Mouse (Mus musculus) hindbrain, embryonic 14.5 days (tissue): ENCODE measurements around the gene Olfr855. TPM values are rescaled to one million over a fixed set of nuclear protein-coding genes. Genes with fewer than 3 reads are reported as not detected.

Source experiments
- ATAC-seq: fragments of 200-750 bp; cut with Nextera tagmentation; 2 replicates; pipeline ENCODE4 v1.8.0; 2017; ENCODE audit warnings: moderate number of reproducible peaks, mild to moderate bottlenecking, moderate TSS enrichment, moderate library complexity; ENCODE audit not compliant: low FRiP score
- DNase-seq: peaks from one replicate; pipeline ENCODE4 v3.0.0-alpha.2; 2015; ENCODE audit warnings: low spot score
- H3K27ac ChIP-seq: fragments of 300-500 bp; sonication (generic); 2 replicates; pipeline ENCODE4 v1.5.1; 2014; ENCODE audit warnings: mild to moderate bottlenecking, moderate library complexity
- H3K27me3 ChIP-seq: fragments of 300-500 bp; sonication (generic); 2 replicates; pipeline ENCODE4 v1.6.1; 2014; ENCODE audit warnings: mild to moderate bottlenecking, low read length, mixed read lengths; ENCODE audit not compliant: control insufficient read depth, insufficient read depth
- H3K36me3 ChIP-seq: fragments of 300-500 bp; sonication (generic); replicated peaks from 2 replicates; pipeline ENCODE4 v1.6.1; 2014; ENCODE audit not compliant: control insufficient read depth, insufficient read depth
- H3K4me1 ChIP-seq: fragments of 300-500 bp; sonication (generic); replicated peaks from 2 replicates; pipeline ENCODE4 v1.6.1; 2014; ENCODE audit warnings: antibody characterized with exemption, low read length, mixed read lengths; ENCODE audit not compliant: control insufficient read depth, insufficient read depth
- H3K4me2 ChIP-seq: fragments of 300-500 bp; sonication (generic); replicated peaks from 2 replicates; pipeline ENCODE4 v1.6.1; 2014; ENCODE audit warnings: mild to moderate bottlenecking, moderate library complexity
- H3K4me3 ChIP-seq: fragments of 300-500 bp; sonication (generic); replicated peaks from 2 replicates; pipeline ENCODE4 v1.5.1; 2014; ENCODE audit warnings: mild to moderate bottlenecking, low read length
- H3K9ac ChIP-seq: fragments of 300-500 bp; sonication (generic); 2 replicates; pipeline ENCODE4 v1.6.1; 2014
- H3K9me3 ChIP-seq: fragments of 300-500 bp; sonication (generic); 2 replicates; pipeline ENCODE4 v1.6.1; 2016; ENCODE audit warnings: low read length; ENCODE audit not compliant: control insufficient read depth
- WGBS: fragments of 180-500 bp; shearing (Covaris S2); extraction: QIAGEN DNeasy Blood & Tissue Kit; methylation state at CpG from one replicate; pipeline ENCODE4 v1.1.7; 2014; 5-methylcytosine and 5-hydroxymethylcytosine counted together
- polyA plus RNA-seq: library from polyadenylated mRNA; unstranded; fragments of >200 nt; fragmentation: Nextera tagmentation; extraction: Ambion mirVana; gene quantifications from 2 replicates; pipeline ENCODE4 v1.2.1, GENCODE M21; 2014

Olfr855 gene
- polyA plus RNA-seq, result not detected in 2 replicates

DNA sequence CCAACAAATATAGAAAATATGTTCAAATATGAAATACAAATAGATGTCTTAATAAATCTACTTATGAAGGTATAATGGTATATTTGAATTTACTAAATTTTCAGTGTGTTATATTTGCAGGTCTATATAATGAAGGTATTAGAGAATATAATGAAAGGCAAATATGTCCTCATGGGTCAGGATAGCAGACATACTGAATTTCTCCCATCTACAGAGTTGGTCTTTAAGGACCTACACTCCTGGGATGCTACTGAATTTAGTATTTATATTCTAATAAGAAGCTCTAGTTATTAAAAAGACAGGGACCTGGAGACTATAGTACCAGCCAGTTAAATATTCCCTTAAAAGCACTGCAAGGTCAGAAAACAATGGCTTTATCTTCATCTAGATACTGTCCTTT is at the start of gene Olfr855:
Olfr855 (plus strand) TSS at position 301 of the 400 bp plus-strand sequence.
- no peak within 1 kb of the TSS for H3K9ac ChIP-seq
- no peaks in the 10 kb centered on the region for H3K27me3 ChIP-seq
- no peaks in the 10 kb centered on the region for H3K4me1 ChIP-seq
- H3K27ac ChIP-seq, result no peak within 1 kb of the TSS
- H3K9me3 ChIP-seq, result no peaks in the 10 kb centered on the region
- DNase-seq, result no peak
- no peak for ATAC-seq
- no peak within 1 kb of the TSS for H3K4me2 ChIP-seq
- no peaks in the 10 kb centered on the region for H3K36me3 ChIP-seq
- no peak within 1 kb of the TSS for H3K4me3 ChIP-seq

DNA sequence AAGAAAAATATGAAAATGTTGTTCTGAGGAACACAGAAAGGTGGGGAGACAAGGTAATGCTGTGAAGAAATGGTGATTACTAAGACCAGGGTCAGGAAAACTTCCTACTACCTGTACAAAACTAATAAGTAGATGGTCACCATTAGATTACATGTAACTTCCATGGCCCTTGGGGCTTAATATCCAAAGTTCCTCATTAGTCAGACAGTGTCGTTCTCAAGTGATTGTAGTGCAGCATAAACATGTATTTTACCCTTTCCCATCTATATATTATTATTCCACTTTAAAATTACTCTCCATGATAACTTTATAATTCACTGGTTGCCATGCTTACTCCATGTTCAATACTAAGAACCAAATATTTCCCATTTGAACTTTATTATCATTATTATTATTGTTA is 41.4 kb upstream of the Olfr855 start, which contains the start of gene Olfr853:
Olfr853 (minus strand) TSS at position 101 of the 400 bp plus-strand sequence.
- WGBS, result 83% methylated on average over 1 of the region's 1 CpGs
- Histone ChIP-seq H3K9ac (no peak within 1 kb of the TSS), H3K4me3 (no peak within 1 kb of the TSS), H3K4me1 (no peaks in the 10 kb centered on the region), H3K9me3 (peaks cover 27% of the 10 kb centered on the region), H3K27me3 (no peaks in the 10 kb centered on the region), H3K4me2 (no peak within 1 kb of the TSS), H3K27ac (no peak within 1 kb of the TSS), H3K36me3 (no peaks in the 10 kb centered on the region)
- no peak for DNase-seq
- ATAC-seq, result no peak

DNA sequence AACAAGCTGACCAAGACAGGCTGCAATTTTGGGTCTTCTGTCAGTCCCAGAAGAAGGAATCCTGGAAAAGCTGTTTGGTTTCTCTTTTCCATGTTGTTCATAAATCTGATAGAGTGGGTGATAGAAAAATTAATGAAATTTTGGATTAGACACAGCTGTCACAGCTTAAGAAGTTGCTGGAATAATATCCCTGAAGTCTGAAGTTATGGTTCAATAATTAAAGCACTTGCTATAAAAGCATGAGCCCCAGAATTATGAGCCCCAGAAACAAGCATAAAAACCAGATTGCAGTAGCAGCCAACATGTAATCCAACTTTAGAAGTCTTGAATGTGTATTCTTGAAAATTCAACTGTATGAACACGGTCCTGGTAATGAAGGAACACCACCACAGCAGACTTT is 15.1 kb upstream of the Olfr855 start, which contains the start of gene Olfr854:
Olfr854 (minus strand) TSS at position 101 of the 400 bp plus-strand sequence.
- ATAC-seq (no peak), DNase-seq (no peak)
- Histone ChIP-seq H3K4me2 (no peak within 1 kb of the TSS), H3K9me3 (peaks cover 14% of the 10 kb centered on the region; the same call in 1 of the 2 replicates), H3K9ac (no peak within 1 kb of the TSS), H3K4me3 (no peak within 1 kb of the TSS), H3K36me3 (no peaks in the 10 kb centered on the region), H3K27ac (no peak within 1 kb of the TSS), H3K27me3 (no peaks in the 10 kb centered on the region), H3K4me1 (no peaks in the 10 kb centered on the region)
- WGBS, result 82% methylated on average over 1 of the region's 1 CpGs

DNA sequence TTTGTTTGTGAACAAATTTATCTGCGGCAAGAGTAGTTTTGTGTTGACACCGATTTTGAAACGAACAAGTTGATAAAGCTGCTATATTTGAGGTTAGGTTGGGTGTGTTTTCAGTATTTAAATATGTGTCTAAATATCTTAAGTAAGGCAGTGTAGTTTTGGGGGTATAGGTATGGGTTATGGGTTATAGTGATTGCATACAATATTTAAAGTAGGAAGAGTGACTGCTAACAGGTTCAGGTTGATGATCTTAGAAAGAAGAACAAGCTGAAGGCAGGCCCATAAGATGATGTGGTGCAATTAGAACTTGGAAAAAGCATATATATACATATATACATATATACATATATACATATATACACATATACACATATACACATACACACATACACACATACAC is 38.9 kb downstream of the Olfr855 start:
- 97% methylated on average over 3 of the region's 3 CpGs for WGBS
- Histone ChIP-seq H3K9me3 (no peaks in the 10 kb centered on the region), H3K4me2 (peak overlapping the region; percentile 19; the same call in 1 of the 2 replicates), H3K9ac (no peak overlapping the region), H3K4me3 (no peak overlapping the region), H3K27ac (no peak overlapping the region), H3K4me1 (no peaks in the 10 kb centered on the region), H3K36me3 (peaks cover 12% of the 10 kb centered on the region), H3K27me3 (no peaks in the 10 kb centered on the region)
- no peak for ATAC-seq
- no peak for DNase-seq

DNA sequence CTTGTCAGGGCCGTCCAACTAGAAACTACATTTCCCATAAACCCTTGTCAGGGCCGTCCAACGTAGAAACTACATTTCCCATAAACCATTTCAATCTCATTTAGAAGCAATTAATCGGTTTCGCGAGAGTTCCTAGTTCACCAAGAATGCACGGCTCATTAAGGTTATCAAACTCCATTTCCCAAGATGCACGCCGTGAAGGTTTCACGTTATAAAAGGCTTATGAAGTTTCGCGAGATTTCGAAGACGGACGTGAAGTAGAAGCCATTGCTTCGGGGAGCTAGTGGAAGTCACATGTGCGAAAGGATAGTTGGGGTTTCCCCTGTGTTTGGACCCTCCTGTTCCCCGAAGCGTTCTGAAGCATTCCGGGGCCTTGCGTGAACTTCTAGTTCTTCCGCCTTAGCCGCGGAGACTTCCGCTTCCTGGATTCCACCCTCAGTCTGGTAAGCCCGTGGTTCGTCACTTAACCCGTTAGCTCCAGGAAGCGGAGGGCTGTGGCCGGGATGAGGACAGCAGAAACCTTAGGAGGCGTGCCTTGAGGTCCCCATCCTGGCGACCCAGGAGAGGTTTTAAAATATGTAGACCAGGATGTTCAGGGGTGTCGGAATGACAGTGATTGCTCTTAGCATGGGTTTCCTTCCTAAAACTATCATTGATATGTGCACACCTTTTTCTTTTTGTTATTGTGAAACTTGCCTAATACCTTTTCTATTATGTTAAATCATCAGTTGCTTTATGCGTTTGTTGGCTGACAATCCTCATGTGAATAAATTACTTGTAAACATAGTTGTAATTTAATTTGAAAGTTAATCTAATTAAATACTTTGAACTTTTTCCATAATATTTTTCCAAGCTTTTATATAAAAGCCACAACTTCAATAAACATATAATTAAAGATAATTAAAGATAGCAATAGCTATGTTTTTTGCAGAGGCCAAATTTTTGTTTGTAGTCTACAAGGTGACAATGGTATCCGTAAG is 39.7 kb downstream of the Olfr855 start, which contains the start of gene Zfp317:
Zfp317 (plus strand) TSS at position 260 of the 980 bp plus-strand sequence.
- Histone ChIP-seq H3K27ac (peak within 1 kb of the TSS; percentile 82), H3K9me3 (no peaks in the 10 kb centered on the region), H3K27me3 (no peaks in the 10 kb centered on the region), H3K36me3 (peaks cover 15% of the 10 kb centered on the region), H3K4me3 (peak within 1 kb of the TSS; percentile 50), H3K9ac (peak within 1 kb of the TSS; percentile 67), H3K4me1 (no peaks in the 10 kb centered on the region), H3K4me2 (peak within 1 kb of the TSS; percentile 48)
- ATAC-seq, result peak; percentile 99
- DNase-seq, result peak; percentile 98
- 2% methylated on average over 35 of the region's 35 CpGs for WGBS

DNA sequence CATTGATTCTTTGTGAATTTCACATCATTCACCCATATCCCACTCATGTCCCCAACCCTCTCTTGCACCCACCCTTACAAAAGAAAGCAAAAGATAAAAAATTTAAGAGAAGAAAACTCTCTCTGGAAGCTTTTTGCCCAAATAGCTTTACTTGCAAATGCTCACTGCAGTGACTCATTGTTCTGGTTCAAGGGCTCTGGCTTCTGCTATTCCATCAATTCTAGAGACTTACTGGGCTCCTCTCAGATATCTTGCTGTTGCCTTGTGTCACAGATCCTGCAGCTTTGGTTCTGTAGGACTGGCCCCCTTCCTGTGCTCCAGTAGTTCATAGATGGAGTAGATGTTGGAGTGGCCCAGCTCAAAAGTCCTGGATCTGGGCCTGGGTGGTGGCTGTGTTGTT is 47.2 kb downstream of the Olfr855 start:
- Histone ChIP-seq H3K4me2 (no peak overlapping the region), H3K27ac (no peak overlapping the region), H3K9me3 (no peaks in the 10 kb centered on the region), H3K36me3 (peaks cover 35% of the 10 kb centered on the region), H3K4me1 (no peaks in the 10 kb centered on the region), H3K4me3 (no peak overlapping the region), H3K9ac (no peak overlapping the region), H3K27me3 (no peaks in the 10 kb centered on the region)
- ATAC-seq (no peak), DNase-seq (no peak)

Other genes with a start within 250 kb of the Olfr855 start
- gene Olfr845, start 246.2 kb upstream of the Olfr855 start, polyA plus RNA-seq, result not detected in 2 replicates
- not detected in 2 replicates for gene Olfr846, start 218.6 kb upstream of the Olfr855 start, polyA plus RNA-seq
- gene Olfr847, start 203.9 kb upstream of the Olfr855 start, polyA plus RNA-seq, result not detected in 2 replicates
- not detected in 2 replicates for gene Olfr849, start 142.4 kb upstream of the Olfr855 start, polyA plus RNA-seq
- not detected in 2 replicates for gene Olfr850, start 104.4 kb upstream of the Olfr855 start, polyA plus RNA-seq
- gene Olfr851, start 89.3 kb upstream of the Olfr855 start, polyA plus RNA-seq, result not detected in 2 replicates
- not detected in 2 replicates for gene Olfr853, start 41.5 kb upstream of the Olfr855 start, polyA plus RNA-seq
- gene Olfr854, start 15.2 kb upstream of the Olfr855 start, polyA plus RNA-seq, result not detected in 2 replicates
- 34.3 and 34.8 TPM in 2 replicates for gene Zfp317, start 39.5 kb downstream of the Olfr855 start, polyA plus RNA-seq
- gene Olfr857, start 126.8 kb downstream of the Olfr855 start, polyA plus RNA-seq, result not detected in 2 replicates
- gene Olfr58, start 197.7 kb downstream of the Olfr855 start, polyA plus RNA-seq, result not detected in 2 replicates
- gene Olfr859, start 222.3 kb downstream of the Olfr855 start, polyA plus RNA-seq, result not detected in 2 replicates